Mouse (Mus musculus) testis, postnatal 14 days (tissue): ENCODE data around the gene Kansl2.

Experiments used
- DNase-seq: peaks from one replicate; pipeline ENCODE4 v3.0.0; 2021; ENCODE audit warnings: low spot score

Kansl2 gene

GRCm38 (mm10) chr15:98503317-98503716 is 30.7 kb downstream of the Kansl2 start:
- no peak for DNase-seq

GRCm38 (mm10) chr15:98497631-98498030 is 36.4 kb downstream of the Kansl2 start:
- DNase-seq = no peak

- DNase-seq = no peak
These were observed 42.0 kb downstream of the Kansl2 start, which contains the start of gene Olfr279 for GRCm38 (mm10) chr15:98492102-98492501. TSS of gene Olfr279 (plus strand) at chr15:98492402.

GRCm38 (mm10) chr15:98491332-98491731 is 42.7 kb downstream of the Kansl2 start:
- no peak for DNase-seq

- DNase-seq = no peak
These were observed 47.5 kb downstream of the Kansl2 start for GRCm38 (mm10) chr15:98486433-98487021.

GRCm38 (mm10) chr15:98483907-98484886 is 49.9 kb downstream of the Kansl2 start:
- no peak for DNase-seq

GRCm38 (mm10) chr15:98482701-98483100 is 51.4 kb downstream of the Kansl2 start, which contains the start of gene Lalba:
TSS of gene Lalba (minus strand) at chr15:98482721.
- no peak for DNase-seq

GRCm38 (mm10) chr15:98479568-98480102 is 54.4 kb downstream of the Kansl2 start:
- DNase-seq = no peak

GRCm38 (mm10) chr15:98476281-98476680 is 57.8 kb downstream of the Kansl2 start:
- no peak for DNase-seq

GRCm38 (mm10) chr15:98475382-98475781 is 58.7 kb downstream of the Kansl2 start:
- no peak for DNase-seq

GRCm38 (mm10) chr15:98474958-98475357 is 59.1 kb downstream of the Kansl2 start:
- DNase-seq = no peak

- no peak for DNase-seq
These were observed 62.5 kb downstream of the Kansl2 start for GRCm38 (mm10) chr15:98471539-98471938.

GRCm38 (mm10) chr15:98469596-98469995 is 64.5 kb downstream of the Kansl2 start, which contains the start of gene OR5BS1P:
TSS of gene OR5BS1P (plus strand) at chr15:98469896.
- DNase-seq = no peak
